Mouse (Mus musculus): ENCODE results near the gene Gjd2. TPM values are rescaled to one million over a fixed set of nuclear protein-coding genes. Genes with fewer than 3 reads are reported as not detected.

Gene Gjd2
- polyA plus RNA-seq, 1 experiment = 25.3 TPM

GRCm38 (mm10) chr2:114012749-114013211 lies 639 bp downstream of the Gjd2 start:
- TF ChIP-seq CTCF (IDR thresholded peaks at IDR 0.05; ENCODE audit: borderline replicate concordance, extremely low read depth, insufficient read depth, insufficient read length) = no peak
- TF ChIP-seq POLR2A (IDR thresholded peaks at IDR 0.05; ENCODE audit: borderline replicate concordance, extremely low read depth, insufficient read depth, insufficient read length, poor library complexity, severe bottlenecking) = no peak
- peak; percentile 79 for DNase-seq (ENCODE audit: low read depth)

- peak; percentile 52 for DNase-seq (ENCODE audit: low read depth)
- no peak for TF ChIP-seq POLR2A (IDR thresholded peaks at IDR 0.05; ENCODE audit: borderline replicate concordance, extremely low read depth, insufficient read depth, insufficient read length, poor library complexity, severe bottlenecking)
- TF ChIP-seq CTCF (IDR thresholded peaks at IDR 0.05; ENCODE audit: borderline replicate concordance, extremely low read depth, insufficient read depth, insufficient read length) = no peak
Measured at GRCm38 (mm10) chr2:114011838-114012237, 1.6 kb downstream of the Gjd2 start.

- peak; percentile 44 for DNase-seq (ENCODE audit: low read depth)
- TF ChIP-seq POLR2A (IDR thresholded peaks at IDR 0.05; ENCODE audit: borderline replicate concordance, extremely low read depth, insufficient read depth, insufficient read length, poor library complexity, severe bottlenecking) (no peak), CTCF (IDR thresholded peaks at IDR 0.05; ENCODE audit: borderline replicate concordance, extremely low read depth, insufficient read depth, insufficient read length) (no peak)
Measured at GRCm38 (mm10) chr2:114008321-114008720, 5.1 kb downstream of the Gjd2 start.

- no peak for TF ChIP-seq CTCF (IDR thresholded peaks at IDR 0.05; ENCODE audit: borderline replicate concordance, extremely low read depth, insufficient read depth, insufficient read length)
- TF ChIP-seq POLR2A (IDR thresholded peaks at IDR 0.05; ENCODE audit: borderline replicate concordance, extremely low read depth, insufficient read depth, insufficient read length, poor library complexity, severe bottlenecking) = no peak
- DNase-seq (ENCODE audit: low read depth) = peak; percentile 56
Measured at GRCm38 (mm10) chr2:113997484-113997883, 15.9 kb downstream of the Gjd2 start.

- TF ChIP-seq POLR2A (IDR thresholded peaks at IDR 0.05; ENCODE audit: borderline replicate concordance, extremely low read depth, insufficient read depth, insufficient read length, poor library complexity, severe bottlenecking) (no peak), CTCF (IDR thresholded peaks at IDR 0.05; ENCODE audit: borderline replicate concordance, extremely low read depth, insufficient read depth, insufficient read length) (no peak)
- peak; percentile 13 for DNase-seq (ENCODE audit: low read depth)
Measured at GRCm38 (mm10) chr2:113996930-113997329, 16.5 kb downstream of the Gjd2 start.

- no peak for DNase-seq (ENCODE audit: low read depth)
- TF ChIP-seq POLR2A (IDR thresholded peaks at IDR 0.05; ENCODE audit: borderline replicate concordance, extremely low read depth, insufficient read depth, insufficient read length, poor library complexity, severe bottlenecking) (no peak), CTCF (IDR thresholded peaks at IDR 0.05; ENCODE audit: borderline replicate concordance, extremely low read depth, insufficient read depth, insufficient read length) (no peak)
Measured at GRCm38 (mm10) chr2:113984890-113985289, 28.5 kb downstream of the Gjd2 start.

GRCm38 (mm10) chr2:113980664-113981063 lies 32.8 kb downstream of the Gjd2 start:
- TF ChIP-seq POLR2A (IDR thresholded peaks at IDR 0.05; ENCODE audit: borderline replicate concordance, extremely low read depth, insufficient read depth, insufficient read length, poor library complexity, severe bottlenecking) (no peak), CTCF (IDR thresholded peaks at IDR 0.05; ENCODE audit: borderline replicate concordance, extremely low read depth, insufficient read depth, insufficient read length) (no peak)
- DNase-seq (ENCODE audit: low read depth) = peak; percentile 75

GRCm38 (mm10) chr2:113978151-113978771 lies 35.2 kb downstream of the Gjd2 start:
- DNase-seq (ENCODE audit: low read depth) = no peak

GRCm38 (mm10) chr2:113973950-113974349 lies 39.5 kb downstream of the Gjd2 start:
- DNase-seq (ENCODE audit: low read depth) = no peak
- TF ChIP-seq POLR2A (IDR thresholded peaks at IDR 0.05; ENCODE audit: borderline replicate concordance, extremely low read depth, insufficient read depth, insufficient read length, poor library complexity, severe bottlenecking) = no peak
- no peak for TF ChIP-seq CTCF (IDR thresholded peaks at IDR 0.05; ENCODE audit: borderline replicate concordance, extremely low read depth, insufficient read depth, insufficient read length)

More at GRCm38 (mm10) chr2:113978151-113978771, 35.2 kb downstream of the Gjd2 start:
- no peak for TF ChIP-seq CTCF (IDR thresholded peaks at IDR 0.05; ENCODE audit: borderline replicate concordance, extremely low read depth, insufficient read depth, insufficient read length)

- peak; percentile 69 for DNase-seq (ENCODE audit: low read depth)
- TF ChIP-seq POLR2A (IDR thresholded peaks at IDR 0.05; ENCODE audit: borderline replicate concordance, extremely low read depth, insufficient read depth, insufficient read length, poor library complexity, severe bottlenecking) (no peak), CTCF (IDR thresholded peaks at IDR 0.05; ENCODE audit: borderline replicate concordance, extremely low read depth, insufficient read depth, insufficient read length) (peak; percentile 54; the same call in 1 of the 2 replicates)
Measured at GRCm38 (mm10) chr2:113966421-113966820, 47.0 kb downstream of the Gjd2 start.

Other genes starting within 250 kb of the Gjd2 start
- gene Scg5, start 184.5 kb downstream of the Gjd2 start, polyA plus RNA-seq (2012; rRNA removed) = 120 and 122 TPM in 2 replicates
- 13.5 and 18.0 TPM in 2 replicates for gene Arhgap11a, start 165.0 kb downstream of the Gjd2 start, polyA plus RNA-seq (2012; rRNA removed)
- 9.8 and 16.9 TPM in 2 replicates for gene Actc1, start 39.9 kb upstream of the Gjd2 start, polyA plus RNA-seq (2012; rRNA removed)
- 45.9 and 46.1 TPM in 2 replicates for gene Aqr, start 173.4 kb upstream of the Gjd2 start, polyA plus RNA-seq (2012; rRNA removed)
- 7.7 and 9.4 TPM in 2 replicates for gene Zfp770, start 187.8 kb upstream of the Gjd2 start, polyA plus RNA-seq (2012; rRNA removed)

Measured in brain, embryonic 14.5 days (tissue).